Comparison of ENCODE assay signal across 21 mouse cellular contexts in genomic region chr10:13932147-13932546, GRCm38 (mm10). TPM values are rescaled to one million over a fixed set of nuclear protein-coding genes. Genes with fewer than 3 reads are reported as not detected.
DNase-seq lines count a peak whose midpoint lies in the region; ATAC-seq lines count a peak whose summit lies in the region.
"Had no signal": no experiment of that assay in that cellular context is flagged by ENCODE, and none has a peak within 500 bp of the region (broad histone marks: within the 10 kb centered on the region; RNA-seq: fewer than 3 reads in every experiment).

No protein-coding gene starts in this region.

- no peaks in the 10 kb centered on the region for H3K27me3 ChIP-seq in limb, embryonic 11.5 days (ENCODE audit: control insufficient read depth, insufficient read depth, low read length)
- no peaks in the 10 kb centered on the region for H3K27me3 ChIP-seq in limb, embryonic 10.5 days (ENCODE audit: low read depth, poor library complexity, severe bottlenecking)
- H3K27me3 ChIP-seq: embryonic facial prominence, embryonic 12.5 days; forebrain, embryonic 13.5 days; forebrain, embryonic 15.5 days had no signal

- 81% methylated on average over 3 of the region's 3 CpGs for WGBS in limb, embryonic 11.5 days
- 79% methylated on average over 3 of the region's 3 CpGs for WGBS in limb, embryonic 10.5 days

- no peaks in the 10 kb centered on the region for H3K4me1 ChIP-seq in limb, embryonic 11.5 days (ENCODE audit: control insufficient read depth, insufficient read depth, low read length)
- no peaks in the 10 kb centered on the region for H3K4me1 ChIP-seq in limb, embryonic 10.5 days
- H3K4me1 ChIP-seq: embryonic facial prominence, embryonic 10.5 days; embryonic facial prominence, embryonic 12.5 days; forebrain, embryonic 13.5 days; forebrain, embryonic 15.5 days had no signal

- ATAC-seq in limb, embryonic 11.5 days (ENCODE audit: insufficient number of reproducible peaks, low FRiP score, low TSS enrichment, low read depth) = no peak
- ATAC-seq in granulocyte monocyte progenitor cell, adult 5-6 weeks (replicated peaks; ENCODE audit: poor library complexity, severe bottlenecking) = peak; percentile 75
- ATAC-seq in megakaryocyte progenitor cell, adult 5-6 weeks (replicated peaks; ENCODE audit: poor library complexity) = peak; percentile 59
- ATAC-seq: forebrain, embryonic 13.5 days; forebrain, embryonic 15.5 days; forebrain, postnatal 0 days had no signal

- peak; percentile 4 for DNase-seq in limb, embryonic 11.5 days (ENCODE audit: low spot score)
- DNase-seq in limb, embryonic 10.5 days (ENCODE audit: low spot score) = no peak
- DNase-seq in ovary, postnatal 10 days (ENCODE audit: low spot score) = no peak
- no peak for DNase-seq in embryo, embryonic 9.5 days (ENCODE audit: extremely low spot score)
- DNase-seq: adrenal gland, adult 2 months; adrenal gland, postnatal 10 days; adrenal gland, postnatal 36 days; cerebellum, adult 11-12 months; cerebellum, adult 2 months; cerebellum, adult 9-10 months; cerebellum, postnatal 10 days; cerebellum, postnatal 25 days; embryo, embryonic 11 days; forebrain, postnatal 0 days had no signal

- H3K9ac ChIP-seq in limb, embryonic 11.5 days (ENCODE audit: low read length) = no peak overlapping the region
- H3K9ac ChIP-seq: embryonic facial prominence, embryonic 12.5 days; forebrain, embryonic 13.5 days; forebrain, embryonic 15.5 days; forebrain, postnatal 0 days had no signal

- no peak overlapping the region for H3K4me3 ChIP-seq in limb, embryonic 11.5 days (ENCODE audit: low read depth, low read length)
- H3K4me3 ChIP-seq in limb, embryonic 10.5 days = no peak overlapping the region
- H3K4me3 ChIP-seq: embryonic facial prominence, embryonic 10.5 days; embryonic facial prominence, embryonic 12.5 days; forebrain, embryonic 13.5 days; forebrain, embryonic 15.5 days had no signal

- no peaks in the 10 kb centered on the region for H3K9me3 ChIP-seq in limb, embryonic 11.5 days (ENCODE audit: control insufficient read depth, low read length)
- no peaks in the 10 kb centered on the region for H3K9me3 ChIP-seq in limb, embryonic 10.5 days (replicated peaks)
- H3K9me3 ChIP-seq: embryonic facial prominence, embryonic 10.5 days; embryonic facial prominence, embryonic 12.5 days; forebrain, embryonic 13.5 days; forebrain, embryonic 15.5 days had no signal

- H3K36me3 ChIP-seq in limb, embryonic 11.5 days (ENCODE audit: control insufficient read depth, insufficient read depth, low read length) = no peaks in the 10 kb centered on the region
- H3K36me3 ChIP-seq in limb, embryonic 10.5 days = no peaks in the 10 kb centered on the region
- H3K36me3 ChIP-seq: embryonic facial prominence, embryonic 10.5 days; embryonic facial prominence, embryonic 12.5 days; forebrain, embryonic 15.5 days had no signal

- H3K27ac ChIP-seq in limb, embryonic 11.5 days (replicated peaks; ENCODE audit: low read depth, low read length) = no peak overlapping the region
- no peak overlapping the region for H3K27ac ChIP-seq in limb, embryonic 10.5 days
- H3K27ac ChIP-seq: embryonic facial prominence, embryonic 10.5 days; embryonic facial prominence, embryonic 12.5 days; forebrain, embryonic 13.5 days; forebrain, embryonic 15.5 days had no signal

- no peak overlapping the region for H3K4me2 ChIP-seq in limb, embryonic 11.5 days (ENCODE audit: low read depth, severe bottlenecking)
- H3K4me2 ChIP-seq: embryonic facial prominence, embryonic 12.5 days; forebrain, embryonic 13.5 days; forebrain, embryonic 15.5 days had no signal

RNA-seq across cellular contexts. Expression of gene Hivep2, which starts 33.7 kb away (rescaled TPM):
- polyA plus RNA-seq in limb, embryonic 11.5 days (2014; fragmentation: Nextera tagmentation; extraction: Ambion mirVana) = 1.5 and 1.7 TPM in 2 replicates
- polyA plus RNA-seq in limb, embryonic 10.5 days (2016; fragmentation: Nextera tagmentation; extraction: Ambion mirVana) = 0.44 and 0.59 TPM in 2 replicates
- total RNA-seq in granulocyte monocyte progenitor cell, adult 5-6 weeks (2014; fragmentation: Nextera tagmentation) = 1.4 and 5.4 TPM in 2 replicates
- 0.62 and 0.69 TPM in 2 replicates for total RNA-seq in granulocyte monocyte progenitor cell, adult 5-6 weeks (2017)
- total RNA-seq in megakaryocyte progenitor cell, adult 5-6 weeks (2015) = 1.2 and 2.0 TPM in 2 replicates
- 0.57 and 1.6 TPM in 2 replicates for total RNA-seq in megakaryocyte progenitor cell, adult 5-6 weeks (2017)
- total RNA-seq: MEL had no signal
